Mouse (Mus musculus): ENCODE measurements around the gene Tfb2m. TPM values are rescaled to one million over a fixed set of nuclear protein-coding genes. Genes with fewer than 3 reads are reported as not detected.
A peak's percentile ranks its signal among the peaks of the same experiment; 100 is the strongest.

Tfb2m gene
- polyA plus RNA-seq, 1 experiment from 2014 or later = 13.2 TPM

DNA sequence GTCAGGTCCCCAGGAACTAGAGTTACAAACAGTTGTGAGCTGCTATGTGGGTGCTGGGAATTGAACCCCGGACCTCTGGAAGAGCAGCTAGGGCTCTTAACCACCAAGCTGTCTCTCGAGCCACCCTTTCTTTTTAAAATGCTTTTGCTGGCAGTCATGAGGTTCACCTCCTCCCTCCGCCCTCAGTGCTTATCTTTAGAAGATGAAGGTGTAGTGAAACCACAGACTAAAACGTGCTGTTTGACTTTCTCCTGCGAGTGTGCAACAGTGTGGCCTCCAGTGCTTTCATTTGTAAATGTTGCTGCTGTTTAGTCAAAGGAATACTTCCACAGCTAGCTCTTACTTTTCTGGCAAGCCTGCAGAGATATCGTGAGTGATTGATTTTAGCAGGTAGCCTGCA is 32.6 kb upstream of the Tfb2m start:
- H3K4me2 ChIP-seq = peak overlapping the region; percentile 23
- ATAC-seq = peak; percentile 41; the same call in 1 of the 2 replicates
- no peak overlapping the region for H3K9ac ChIP-seq
- 24% methylated on average over 6 of the region's 6 CpGs for WGBS (ENCODE audit: insufficient replicate concordance)
- no peaks in the 10 kb centered on the region for H3K9me3 ChIP-seq (replicated peaks)
- peaks cover 25% of the 10 kb centered on the region for H3K36me3 ChIP-seq
- H3K27me3 ChIP-seq (replicated peaks) = no peaks in the 10 kb centered on the region
- peak overlapping the region; percentile 60 for H3K27ac ChIP-seq
- H3K4me3 ChIP-seq = no peak overlapping the region
- peaks cover 79% of the 10 kb centered on the region for H3K4me1 ChIP-seq

DNA sequence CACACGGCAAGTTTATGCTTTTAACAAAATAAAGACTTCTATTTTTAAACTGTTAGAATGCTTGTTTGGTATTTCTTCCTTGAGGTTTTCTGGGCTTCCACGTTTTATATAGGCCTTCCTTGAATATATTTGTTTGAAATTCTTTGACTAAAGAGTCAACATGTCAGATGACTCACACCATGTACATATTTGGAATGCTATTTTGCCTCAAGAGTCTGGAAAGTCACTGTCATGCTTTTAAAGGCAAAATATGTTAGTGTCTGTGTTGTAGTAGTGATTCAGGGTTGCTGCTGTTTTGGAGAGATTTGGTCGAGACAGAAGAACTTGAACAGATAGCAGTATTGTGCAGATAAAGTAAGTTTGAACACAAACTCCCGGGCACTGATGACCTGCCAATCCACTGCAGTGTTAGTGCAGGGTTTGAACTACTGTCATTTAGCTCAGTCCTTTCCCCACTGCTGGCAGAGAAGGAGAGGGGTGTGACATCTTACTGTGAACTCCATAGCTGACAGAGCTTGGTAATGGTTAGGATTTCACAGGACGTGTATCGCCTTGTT is 27.7 kb upstream of the Tfb2m start:
- Histone ChIP-seq H3K4me2 (no peak overlapping the region), H3K4me3 (no peak overlapping the region), H3K27ac (no peak overlapping the region), H3K9ac (no peak overlapping the region), H3K9me3 (replicated peaks) (no peaks in the 10 kb centered on the region), H3K36me3 (no peaks in the 10 kb centered on the region), H3K4me1 (peaks cover 55% of the 10 kb centered on the region), H3K27me3 (replicated peaks) (no peaks in the 10 kb centered on the region)
- no peak for ATAC-seq
- WGBS (ENCODE audit: insufficient replicate concordance) = 63% methylated on average over 6 of the region's 6 CpGs

DNA sequence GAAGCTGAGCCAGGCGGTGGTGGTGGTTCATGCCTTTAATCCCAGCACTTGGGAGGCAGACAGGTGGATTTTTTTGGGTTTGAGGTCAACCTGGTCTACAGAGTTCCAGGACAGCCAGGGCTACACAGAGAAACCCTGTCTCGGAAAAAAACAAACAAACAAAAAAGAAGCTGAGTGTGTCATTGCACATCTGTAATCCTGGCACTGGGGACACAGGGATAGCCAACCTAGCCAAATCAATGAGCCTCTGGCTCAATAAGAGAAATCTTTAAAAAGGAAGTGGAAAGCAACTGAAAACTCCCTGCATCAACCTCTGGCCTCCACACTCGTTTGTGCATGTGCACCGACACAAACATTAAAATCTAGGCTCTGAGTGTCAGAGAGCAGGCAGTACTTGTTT is 25.6 kb upstream of the Tfb2m start:
- Histone ChIP-seq H3K9me3 (replicated peaks) (no peaks in the 10 kb centered on the region), H3K4me1 (peaks cover 57% of the 10 kb centered on the region), H3K4me2 (no peak overlapping the region), H3K4me3 (no peak overlapping the region), H3K27me3 (replicated peaks) (no peaks in the 10 kb centered on the region), H3K27ac (no peak overlapping the region), H3K9ac (no peak overlapping the region), H3K36me3 (no peaks in the 10 kb centered on the region)
- ATAC-seq = no peak
- 78% methylated on average over 4 of the region's 4 CpGs for WGBS (ENCODE audit: insufficient replicate concordance)

DNA sequence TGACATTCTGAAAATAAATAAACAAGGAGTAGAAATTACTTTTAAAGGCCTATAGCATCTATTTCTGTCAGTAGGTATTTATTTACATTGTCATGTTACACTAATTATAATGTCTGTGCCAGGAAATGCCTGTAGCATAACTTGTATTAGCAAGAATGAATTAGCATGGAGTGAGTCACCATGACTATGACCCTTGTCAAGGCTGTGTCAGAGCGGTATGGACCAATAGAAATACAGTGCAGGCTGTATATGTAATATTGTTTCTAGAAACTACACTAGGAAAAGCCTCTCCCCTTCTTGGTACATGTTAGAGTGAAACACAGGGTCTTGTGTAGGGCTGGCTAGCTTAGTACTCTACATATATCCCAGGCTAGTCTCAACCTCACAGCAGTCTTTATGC is 24.4 kb upstream of the Tfb2m start:
- 83% methylated on average over 1 of the region's 1 CpGs for WGBS (ENCODE audit: insufficient replicate concordance)
- H3K36me3 ChIP-seq = no peaks in the 10 kb centered on the region
- ATAC-seq = no peak; the same call in 1 of the 2 replicates
- no peak overlapping the region for H3K9ac ChIP-seq
- H3K9me3 ChIP-seq (replicated peaks) = no peaks in the 10 kb centered on the region
- H3K4me3 ChIP-seq = no peak overlapping the region
- H3K4me2 ChIP-seq = no peak overlapping the region
- peaks cover 64% of the 10 kb centered on the region for H3K4me1 ChIP-seq
- no peaks in the 10 kb centered on the region for H3K27me3 ChIP-seq (replicated peaks)
- H3K27ac ChIP-seq = no peak overlapping the region

DNA sequence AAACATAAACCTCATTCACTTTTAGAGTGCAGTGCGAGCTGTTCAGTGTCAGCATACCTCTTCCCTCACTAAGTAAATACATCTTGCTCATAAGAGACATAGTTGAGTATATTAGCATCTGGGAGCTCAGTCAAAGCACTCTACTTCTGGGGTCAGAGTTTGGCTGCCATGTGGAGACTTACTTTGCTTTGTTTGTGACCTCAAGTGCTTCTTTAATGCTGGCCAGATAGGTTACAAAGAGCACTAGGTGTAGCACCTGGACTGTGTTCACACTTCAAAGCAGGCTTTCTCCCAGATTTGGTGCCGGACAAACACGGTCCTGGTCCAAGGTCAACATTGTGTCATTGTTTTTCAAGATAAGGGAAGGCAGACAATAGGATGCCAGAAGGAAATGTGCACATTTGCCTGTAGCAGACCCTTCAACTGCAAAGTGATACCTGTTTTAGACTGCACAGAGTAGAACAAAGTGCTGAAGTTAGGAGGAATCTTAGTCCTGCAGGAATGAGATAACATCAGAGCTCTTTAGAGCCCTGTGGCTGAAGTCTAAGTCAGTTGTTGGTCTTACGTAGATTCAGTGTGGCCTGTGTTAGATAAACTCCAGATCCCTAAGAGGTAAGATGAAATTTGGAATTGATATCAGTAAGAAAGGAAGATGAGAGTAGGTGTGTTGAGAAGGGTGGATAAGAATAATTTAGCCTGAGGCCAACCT is 22.8 kb upstream of the Tfb2m start:
- Histone ChIP-seq H3K4me1 (peaks cover 56% of the 10 kb centered on the region), H3K9ac (no peak overlapping the region), H3K36me3 (no peaks in the 10 kb centered on the region), H3K4me3 (no peak overlapping the region), H3K27ac (no peak overlapping the region; the same call in 1 of the 2 replicates), H3K4me2 (no peak overlapping the region; the same call in 1 of the 2 replicates), H3K9me3 (replicated peaks) (no peaks in the 10 kb centered on the region), H3K27me3 (replicated peaks) (no peaks in the 10 kb centered on the region)
- peak; percentile 68 for ATAC-seq
- 43% methylated on average over 4 of the region's 4 CpGs for WGBS (ENCODE audit: insufficient replicate concordance)

DNA sequence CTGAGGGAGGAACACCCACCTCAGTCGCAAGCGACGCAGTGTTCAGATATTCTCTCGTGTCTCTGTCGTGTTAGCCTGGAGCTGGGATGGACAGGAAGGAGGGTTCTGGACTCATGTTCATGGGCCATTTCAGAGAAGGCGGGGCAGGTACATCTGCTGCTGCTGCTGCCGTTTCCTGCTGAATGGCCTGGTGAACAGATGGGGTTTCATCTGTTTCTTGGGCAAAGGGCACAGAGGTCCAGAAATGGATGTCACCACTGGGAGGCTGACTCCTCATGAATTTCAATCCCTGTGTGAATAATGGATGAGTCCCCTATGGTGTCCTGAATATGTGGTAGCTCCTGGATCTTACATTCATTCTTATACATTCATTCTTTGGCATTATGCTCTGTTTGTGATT is 21.5 kb upstream of the Tfb2m start:
- ATAC-seq = no peak
- no peaks in the 10 kb centered on the region for H3K9me3 ChIP-seq (replicated peaks)
- H3K4me3 ChIP-seq = no peak overlapping the region
- H3K36me3 ChIP-seq = no peaks in the 10 kb centered on the region
- no peak overlapping the region for H3K27ac ChIP-seq
- H3K4me2 ChIP-seq = no peak overlapping the region
- H3K9ac ChIP-seq = no peak overlapping the region
- H3K4me1 ChIP-seq = peaks cover 52% of the 10 kb centered on the region
- no peaks in the 10 kb centered on the region for H3K27me3 ChIP-seq (replicated peaks)
- WGBS (ENCODE audit: insufficient replicate concordance) = 73% methylated on average over 7 of the region's 7 CpGs

DNA sequence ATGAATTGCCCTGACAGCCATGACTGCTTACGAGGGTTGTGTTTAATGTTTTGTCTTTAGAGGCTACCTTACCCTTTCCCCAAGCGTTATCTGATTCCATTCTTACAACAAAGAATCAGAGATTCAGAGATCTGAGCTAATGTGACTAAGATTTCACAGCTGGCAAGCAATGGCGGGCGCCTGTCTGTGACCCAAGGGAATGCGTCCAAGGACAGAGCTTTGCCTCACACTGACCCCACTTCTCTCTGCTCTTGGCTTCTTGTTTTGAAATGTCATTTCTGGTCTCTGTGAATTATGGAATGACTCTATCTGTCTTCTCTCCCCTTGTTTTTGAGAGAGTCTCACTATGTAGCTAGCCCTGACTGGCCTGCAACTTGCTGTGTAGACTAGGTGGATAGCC is 17.9 kb upstream of the Tfb2m start:
- no peak overlapping the region for H3K27ac ChIP-seq
- H3K4me3 ChIP-seq = no peak overlapping the region
- no peak overlapping the region for H3K9ac ChIP-seq
- 84% methylated on average over 5 of the region's 5 CpGs for WGBS (ENCODE audit: insufficient replicate concordance)
- peaks cover 45% of the 10 kb centered on the region for H3K4me1 ChIP-seq
- H3K4me2 ChIP-seq = no peak overlapping the region
- H3K9me3 ChIP-seq (replicated peaks) = no peaks in the 10 kb centered on the region
- ATAC-seq = no peak
- H3K36me3 ChIP-seq = no peaks in the 10 kb centered on the region; the same call in 1 of the 2 replicates
- H3K27me3 ChIP-seq (replicated peaks) = no peaks in the 10 kb centered on the region

DNA sequence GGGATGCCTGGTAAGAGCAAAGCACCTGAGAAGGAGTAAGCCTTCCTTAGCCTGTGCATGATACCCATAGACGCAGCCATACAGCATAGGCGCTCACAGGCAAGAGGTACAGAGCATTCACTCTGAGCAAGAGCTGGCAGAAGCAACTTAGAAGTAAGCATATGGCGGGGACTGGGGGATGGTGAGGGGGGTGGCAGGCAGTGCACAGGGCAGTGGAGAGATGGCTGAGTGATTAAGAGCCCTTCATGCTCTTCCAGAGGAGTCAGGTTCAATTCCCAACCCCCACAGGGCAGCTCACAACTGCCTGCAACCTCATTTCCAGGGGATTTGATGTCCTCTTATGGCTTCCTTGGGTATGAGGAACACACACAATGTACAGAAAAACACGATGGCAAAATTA is 17.1 kb upstream of the Tfb2m start:
- no peak overlapping the region for H3K4me3 ChIP-seq
- no peak overlapping the region for H3K4me2 ChIP-seq
- no peaks in the 10 kb centered on the region for H3K27me3 ChIP-seq (replicated peaks)
- H3K9ac ChIP-seq = no peak overlapping the region
- no peaks in the 10 kb centered on the region; the same call in 1 of the 2 replicates for H3K36me3 ChIP-seq
- no peak overlapping the region for H3K27ac ChIP-seq
- H3K9me3 ChIP-seq (replicated peaks) = no peaks in the 10 kb centered on the region
- 78% methylated on average over 4 of the region's 4 CpGs for WGBS (ENCODE audit: insufficient replicate concordance)
- ATAC-seq = no peak; the same call in 1 of the 2 replicates
- peaks cover 38% of the 10 kb centered on the region for H3K4me1 ChIP-seq

DNA sequence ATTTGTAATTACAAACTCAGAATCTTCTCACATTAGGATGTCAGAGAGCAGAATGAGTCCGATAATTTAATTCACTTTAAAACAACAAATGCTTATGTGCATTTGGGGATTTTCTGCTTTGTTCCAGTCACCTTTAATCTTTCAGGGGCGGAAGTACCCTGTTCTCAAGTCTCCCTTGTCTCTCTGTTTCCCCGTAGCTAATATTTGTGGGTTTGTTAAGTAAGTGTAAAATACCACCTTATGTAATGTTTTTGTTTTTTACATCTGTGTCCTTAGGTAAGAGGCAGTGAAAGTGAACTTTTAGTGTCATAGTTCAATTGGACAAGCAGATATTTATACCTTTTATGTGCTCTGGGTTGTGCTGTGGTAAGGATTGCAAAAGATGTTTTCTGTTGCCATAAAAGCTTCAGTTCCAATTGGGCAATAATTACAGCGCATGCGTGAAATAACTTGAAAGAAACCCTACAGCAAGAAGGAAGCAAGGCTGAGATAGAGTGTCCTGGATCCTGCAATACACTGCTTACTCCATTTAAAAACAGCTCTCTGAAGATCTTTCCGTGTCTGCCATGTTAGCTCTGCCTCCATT is 14.9 kb upstream of the Tfb2m start:
- H3K4me3 ChIP-seq = no peak overlapping the region
- no peaks in the 10 kb centered on the region; the same call in 1 of the 2 replicates for H3K36me3 ChIP-seq
- H3K27me3 ChIP-seq (replicated peaks) = no peaks in the 10 kb centered on the region
- H3K9ac ChIP-seq = no peak overlapping the region
- H3K27ac ChIP-seq = no peak overlapping the region
- no peak for ATAC-seq
- 86% methylated on average over 6 of the region's 6 CpGs for WGBS (ENCODE audit: insufficient replicate concordance)
- H3K9me3 ChIP-seq (replicated peaks) = no peaks in the 10 kb centered on the region
- peaks cover 24% of the 10 kb centered on the region; the same call in 1 of the 2 replicates for H3K4me1 ChIP-seq
- H3K4me2 ChIP-seq = no peak overlapping the region

DNA sequence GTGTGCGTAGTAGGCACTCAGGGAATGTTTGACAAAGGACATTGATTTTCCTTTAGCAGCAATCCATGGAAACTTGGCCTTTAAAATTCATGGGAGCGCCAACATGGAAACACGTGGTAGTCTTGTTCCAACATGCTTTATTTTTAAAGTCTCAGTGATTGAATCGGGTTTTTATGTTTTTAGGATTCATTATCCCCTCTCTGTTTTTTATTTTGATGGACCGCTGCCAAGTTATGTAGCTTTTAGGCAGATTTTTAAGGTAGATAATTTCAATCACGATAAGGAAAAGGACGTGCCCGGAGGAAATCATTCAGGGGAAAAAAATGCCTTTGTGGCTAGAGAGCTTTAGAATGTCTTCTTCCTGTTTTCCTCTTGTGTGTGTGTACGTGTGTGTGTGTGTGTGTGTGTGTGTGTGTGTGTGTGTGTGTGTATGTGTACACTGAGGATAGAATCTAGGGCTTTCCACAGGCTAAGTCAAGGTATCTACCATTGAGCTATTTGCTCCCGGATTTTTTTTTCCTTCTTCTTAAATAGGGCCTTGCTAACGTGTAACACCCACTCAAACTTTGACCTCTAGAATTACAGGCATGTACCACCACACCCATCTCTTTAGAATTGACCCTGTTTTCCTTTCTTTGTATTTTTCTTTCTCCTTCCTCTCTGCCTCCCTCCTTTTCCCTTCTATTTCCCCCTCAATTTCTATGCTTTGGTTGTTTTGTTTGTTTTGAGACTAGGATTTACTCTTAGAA is 13.6 kb upstream of the Tfb2m start:
- H3K4me3 ChIP-seq = no peak overlapping the region
- no peak for ATAC-seq
- no peaks in the 10 kb centered on the region for H3K27me3 ChIP-seq (replicated peaks)
- H3K4me1 ChIP-seq = peaks cover 23% of the 10 kb centered on the region; the same call in 1 of the 2 replicates
- no peak overlapping the region for H3K27ac ChIP-seq
- H3K9ac ChIP-seq = no peak overlapping the region
- no peak overlapping the region for H3K4me2 ChIP-seq
- no peaks in the 10 kb centered on the region for H3K9me3 ChIP-seq (replicated peaks)
- no peaks in the 10 kb centered on the region; the same call in 1 of the 2 replicates for H3K36me3 ChIP-seq
- 72% methylated on average over 11 of the region's 11 CpGs for WGBS (ENCODE audit: insufficient replicate concordance)

DNA sequence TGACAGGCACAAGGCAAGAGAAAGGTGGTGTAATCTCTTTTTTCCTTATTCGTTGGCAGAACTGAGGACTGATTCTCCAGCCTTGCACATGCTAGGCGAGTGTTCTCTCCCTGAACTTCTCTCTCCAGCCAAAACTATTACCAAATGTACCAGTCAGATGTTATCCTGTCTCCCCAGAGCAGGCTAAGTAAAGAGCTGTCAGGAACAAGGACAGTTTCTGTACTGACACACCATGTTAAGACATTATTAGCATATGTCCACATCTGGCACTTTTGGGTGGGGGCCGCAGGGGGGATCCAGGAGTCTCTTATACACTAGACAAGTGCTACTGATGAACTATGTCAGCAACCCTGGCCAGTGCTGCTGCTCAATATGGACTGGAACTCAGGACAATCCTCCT is 10.9 kb upstream of the Tfb2m start:
- no peaks in the 10 kb centered on the region for H3K9me3 ChIP-seq (replicated peaks)
- ATAC-seq = no peak
- H3K27ac ChIP-seq = no peak overlapping the region
- peaks cover 43% of the 10 kb centered on the region for H3K4me1 ChIP-seq
- no peak overlapping the region for H3K9ac ChIP-seq
- H3K36me3 ChIP-seq = no peaks in the 10 kb centered on the region
- H3K27me3 ChIP-seq (replicated peaks) = no peaks in the 10 kb centered on the region
- WGBS (ENCODE audit: insufficient replicate concordance) = 72% methylated on average over 3 of the region's 3 CpGs
- H3K4me2 ChIP-seq = no peak overlapping the region
- no peak overlapping the region for H3K4me3 ChIP-seq

DNA sequence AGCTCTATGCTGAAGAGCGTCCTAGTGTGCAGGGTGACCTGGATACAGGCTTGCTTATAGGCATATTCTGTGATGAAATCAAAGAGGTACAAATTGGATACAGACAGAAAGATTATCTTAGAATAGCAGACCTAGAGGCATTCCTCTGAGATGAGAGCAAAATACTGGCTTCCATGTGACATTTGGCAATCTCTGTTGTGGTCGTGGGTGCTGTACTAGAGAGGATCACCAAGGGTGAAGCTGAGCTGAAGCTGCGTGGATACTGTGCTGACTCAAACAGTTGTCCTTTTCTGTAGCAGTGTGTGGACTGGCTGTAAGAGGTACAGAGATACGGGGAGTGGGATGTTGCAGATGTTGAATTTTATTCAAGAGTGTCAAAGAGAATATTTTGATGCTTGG is 7.9 kb upstream of the Tfb2m start:
- Histone ChIP-seq H3K4me1 (peaks cover 61% of the 10 kb centered on the region), H3K27me3 (replicated peaks) (no peaks in the 10 kb centered on the region), H3K36me3 (peaks cover 5% of the 10 kb centered on the region; the same call in 1 of the 2 replicates), H3K9ac (peak overlapping the region; percentile 14; the same call in 1 of the 2 replicates), H3K4me3 (no peak overlapping the region), H3K9me3 (replicated peaks) (no peaks in the 10 kb centered on the region), H3K27ac (peak overlapping the region; percentile 62; the same call in 1 of the 2 replicates), H3K4me2 (no peak overlapping the region)
- ATAC-seq = no peak
- WGBS (ENCODE audit: insufficient replicate concordance) = 63% methylated on average over 4 of the region's 4 CpGs
